Mouse (Mus musculus): ENCODE data around the gene Ifna7. TPM values are rescaled to one million over a fixed set of nuclear protein-coding genes. Genes with fewer than 3 reads are reported as not detected.
"Not testable (repeated sequence)": the region's sequence is repeated elsewhere in the genome, so short reads cannot be mapped to it uniquely, and the experiment has no call there.

Ifna7 gene
- polyA plus RNA-seq, 1 experiment from 2014 or later = not detected

DNA sequence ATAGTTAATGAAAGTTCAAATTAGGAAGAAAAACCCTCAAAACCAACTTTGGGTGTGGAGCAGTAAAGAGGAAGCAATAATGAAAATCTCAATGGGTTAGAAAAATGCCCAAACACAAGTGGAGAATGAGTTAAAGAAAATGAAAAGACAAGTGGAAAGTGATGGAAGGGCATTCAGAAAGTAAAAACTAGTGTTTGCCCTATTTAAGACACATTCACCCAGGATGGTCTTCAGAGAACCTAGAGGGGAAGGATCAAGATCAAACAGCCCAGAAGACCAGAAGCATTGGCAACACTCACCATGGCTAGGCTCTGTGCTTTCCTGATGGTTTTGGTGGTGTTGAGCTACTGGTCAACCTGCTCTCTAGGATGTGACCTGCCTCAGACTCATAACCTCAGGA lies 11.1 kb downstream of the Ifna7 start, which contains the start of gene Ifna6:
TSS of gene Ifna6 (plus strand) at position 301 of the 400 bp plus-strand sequence.
- H3K9me3 ChIP-seq (replicated peaks; ENCODE audit: control insufficient read depth, low read length); H3K4me2 ChIP-seq (ENCODE audit: low read depth, low read length); ATAC-seq (ENCODE audit: insufficient read depth, low FRiP score); H3K4me1 ChIP-seq (ENCODE audit: control insufficient read depth, insufficient read depth, low read length); H3K9ac ChIP-seq (ENCODE audit: low read length); H3K27ac ChIP-seq (ENCODE audit: low read length); H3K36me3 ChIP-seq (ENCODE audit: control insufficient read depth, insufficient read depth, low read length); H3K4me3 ChIP-seq (replicated peaks; ENCODE audit: low read length); H3K27me3 ChIP-seq (ENCODE audit: control insufficient read depth, insufficient read depth, low read length): not testable (repeated sequence)

DNA sequence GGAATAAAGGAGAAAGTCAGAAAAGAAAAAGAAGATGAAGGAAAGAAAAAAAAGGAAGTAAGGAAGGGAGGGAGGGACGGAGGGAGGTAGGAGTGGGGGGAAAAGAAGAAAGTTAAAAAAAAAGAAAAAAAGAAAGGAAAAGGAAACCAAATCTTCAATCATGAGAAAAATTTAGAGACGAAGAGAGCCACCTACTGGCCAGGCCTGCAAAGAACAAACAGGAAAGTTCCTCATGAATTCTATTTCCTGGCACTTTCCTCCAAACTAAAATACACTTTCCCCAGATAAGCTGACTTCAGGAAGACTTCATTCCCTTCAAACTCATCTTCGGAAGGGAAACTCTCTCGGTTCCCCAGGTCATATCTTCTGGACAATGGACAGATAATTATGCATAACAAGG lies 14.5 kb downstream of the Ifna7 start:
- ATAC-seq (ENCODE audit: insufficient read depth, low FRiP score) = no peak
- no peaks in the 10 kb centered on the region for H3K4me1 ChIP-seq (ENCODE audit: control insufficient read depth, insufficient read depth, low read length)
- H3K4me2 ChIP-seq (ENCODE audit: low read depth, low read length) = no peak overlapping the region
- H3K27ac ChIP-seq (ENCODE audit: low read length) = no peak overlapping the region
- WGBS = 27% methylated on average over 4 of the region's 4 CpGs
- no peaks in the 10 kb centered on the region for H3K36me3 ChIP-seq (ENCODE audit: control insufficient read depth, insufficient read depth, low read length)
- no peaks in the 10 kb centered on the region for H3K27me3 ChIP-seq (ENCODE audit: control insufficient read depth, insufficient read depth, low read length)
- no peaks in the 10 kb centered on the region for H3K9me3 ChIP-seq (replicated peaks; ENCODE audit: control insufficient read depth, low read length)
- H3K4me3 ChIP-seq (replicated peaks; ENCODE audit: low read length) = no peak overlapping the region
- no peak overlapping the region for H3K9ac ChIP-seq (ENCODE audit: low read length)

DNA sequence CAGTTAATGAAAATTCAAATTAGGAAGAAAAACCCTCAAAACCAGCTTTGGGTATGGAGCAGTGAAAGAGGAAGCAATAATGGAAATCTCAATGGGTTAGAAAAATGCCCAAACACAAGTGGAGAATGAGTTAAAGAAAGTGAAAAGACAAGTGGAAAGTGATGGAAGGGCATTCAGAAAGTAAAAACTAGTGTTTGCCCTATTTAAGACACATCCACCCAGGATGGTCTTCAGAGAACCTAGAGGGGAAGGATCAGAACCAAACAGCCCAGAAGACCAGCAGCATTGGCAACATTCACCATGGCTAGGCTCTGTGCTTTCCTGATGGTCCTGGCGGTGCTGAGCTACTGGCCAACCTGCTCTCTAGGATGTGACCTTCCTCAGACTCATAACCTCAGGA lies 19.2 kb downstream of the Ifna7 start, which contains the start of gene Ifna5:
TSS of gene Ifna5 (plus strand) at position 301 of the 400 bp plus-strand sequence.
- H3K4me3 ChIP-seq (replicated peaks; ENCODE audit: low read length); H3K4me1 ChIP-seq (ENCODE audit: control insufficient read depth, insufficient read depth, low read length); H3K9me3 ChIP-seq (replicated peaks; ENCODE audit: control insufficient read depth, low read length); H3K27ac ChIP-seq (ENCODE audit: low read length); ATAC-seq (ENCODE audit: insufficient read depth, low FRiP score); H3K27me3 ChIP-seq (ENCODE audit: control insufficient read depth, insufficient read depth, low read length); H3K4me2 ChIP-seq (ENCODE audit: low read depth, low read length); H3K36me3 ChIP-seq (ENCODE audit: control insufficient read depth, insufficient read depth, low read length); H3K9ac ChIP-seq (ENCODE audit: low read length): not testable (repeated sequence)
- 79% methylated on average over 1 of the region's 1 CpGs for WGBS

DNA sequence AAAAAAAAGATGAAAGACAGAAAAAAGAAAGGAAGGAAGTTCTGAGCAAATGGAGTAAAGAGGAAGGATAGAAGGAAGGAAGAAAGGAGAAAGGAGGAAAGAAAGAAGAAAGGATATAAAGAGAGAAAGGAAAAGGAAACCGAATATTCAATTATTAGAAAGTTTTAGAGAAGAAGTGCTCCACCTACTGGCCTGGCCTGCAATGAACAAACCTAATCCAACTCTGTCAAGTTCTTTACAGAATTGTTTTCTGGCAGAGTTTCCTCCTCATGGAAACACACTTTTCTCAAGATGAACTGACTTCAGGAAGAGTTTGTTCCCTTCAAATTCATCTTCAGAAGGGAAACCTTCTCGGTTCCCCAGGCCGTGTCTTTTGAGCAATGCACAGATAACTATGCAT lies 22.8 kb downstream of the Ifna7 start:
- H3K27ac ChIP-seq (ENCODE audit: low read length) = no peak overlapping the region
- no peaks in the 10 kb centered on the region for H3K4me1 ChIP-seq (ENCODE audit: control insufficient read depth, insufficient read depth, low read length)
- no peak for ATAC-seq (ENCODE audit: insufficient read depth, low FRiP score)
- 36% methylated on average over 3 of the region's 3 CpGs for WGBS
- H3K4me3 ChIP-seq (replicated peaks; ENCODE audit: low read length) = no peak overlapping the region
- H3K4me2 ChIP-seq (ENCODE audit: low read depth, low read length) = no peak overlapping the region
- no peak overlapping the region for H3K9ac ChIP-seq (ENCODE audit: low read length)
- H3K36me3 ChIP-seq (ENCODE audit: control insufficient read depth, insufficient read depth, low read length) = no peaks in the 10 kb centered on the region
- H3K27me3 ChIP-seq (ENCODE audit: control insufficient read depth, insufficient read depth, low read length) = no peaks in the 10 kb centered on the region
- no peaks in the 10 kb centered on the region for H3K9me3 ChIP-seq (replicated peaks; ENCODE audit: control insufficient read depth, low read length)

DNA sequence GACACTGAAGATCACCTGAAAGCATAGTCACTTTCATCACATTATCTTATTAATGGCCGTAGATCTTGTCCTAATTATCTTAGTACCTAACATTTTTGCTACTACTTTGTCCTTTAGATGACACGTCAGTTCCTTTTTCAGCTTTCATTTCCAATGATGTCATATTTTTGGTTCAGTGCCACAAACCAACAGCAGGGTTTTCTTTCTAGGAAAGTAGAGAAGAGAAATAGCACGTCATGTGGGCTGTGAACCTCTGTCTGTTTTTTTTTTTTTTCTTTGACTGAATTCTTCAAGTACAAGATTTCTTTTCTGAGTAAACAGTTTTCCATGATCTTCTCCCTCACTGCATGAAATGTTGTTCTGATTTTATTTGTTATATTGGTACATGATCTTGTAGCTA lies 24.0 kb downstream of the Ifna7 start:
- Histone ChIP-seq H3K9me3 (replicated peaks; ENCODE audit: control insufficient read depth, low read length) (no peaks in the 10 kb centered on the region), H3K27ac (ENCODE audit: low read length) (no peak overlapping the region), H3K4me3 (replicated peaks; ENCODE audit: low read length) (no peak overlapping the region), H3K9ac (ENCODE audit: low read length) (no peak overlapping the region), H3K27me3 (ENCODE audit: control insufficient read depth, insufficient read depth, low read length) (no peaks in the 10 kb centered on the region), H3K36me3 (ENCODE audit: control insufficient read depth, insufficient read depth, low read length) (no peaks in the 10 kb centered on the region), H3K4me2 (ENCODE audit: low read depth, low read length) (no peak overlapping the region), H3K4me1 (ENCODE audit: control insufficient read depth, insufficient read depth, low read length) (no peaks in the 10 kb centered on the region)
- 58% methylated on average over 3 of the region's 3 CpGs for WGBS
- no peak for ATAC-seq (ENCODE audit: insufficient read depth, low FRiP score)

DNA sequence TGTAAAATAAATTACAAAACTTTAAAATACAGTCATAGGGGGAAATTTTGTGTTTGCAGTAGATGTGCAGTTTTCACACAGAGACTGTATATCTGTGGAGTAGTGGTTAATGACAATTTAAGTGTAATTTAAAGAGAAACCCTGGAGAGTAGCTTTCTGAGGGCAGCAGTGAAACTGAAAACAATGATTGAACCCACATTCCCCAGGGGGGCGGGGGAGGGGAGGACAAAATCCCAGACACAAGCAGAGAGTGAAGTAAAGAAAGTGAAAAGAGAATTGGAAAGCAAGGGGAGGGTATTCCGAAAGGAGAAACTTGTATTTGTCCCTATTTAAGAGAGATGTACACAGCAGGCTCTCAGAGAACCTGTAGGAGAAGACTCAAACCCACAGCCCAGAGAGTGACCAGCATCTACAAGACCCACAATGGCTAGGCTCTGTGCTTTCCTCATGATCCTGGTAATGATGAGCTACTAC lies 25.4 kb downstream of the Ifna7 start, which contains the start of gene Ifna4:
TSS of gene Ifna4 (plus strand) at position 424 of the 474 bp plus-strand sequence.
- H3K36me3 ChIP-seq (ENCODE audit: control insufficient read depth, insufficient read depth, low read length) = no peaks in the 10 kb centered on the region
- no peak within 1 kb of the TSS for H3K9ac ChIP-seq (ENCODE audit: low read length)
- H3K4me1 ChIP-seq (ENCODE audit: control insufficient read depth, insufficient read depth, low read length) = no peaks in the 10 kb centered on the region
- no peak within 1 kb of the TSS for H3K4me3 ChIP-seq (replicated peaks; ENCODE audit: low read length)
- H3K4me2 ChIP-seq (ENCODE audit: low read depth, low read length) = no peak within 1 kb of the TSS
- no peak within 1 kb of the TSS for H3K27ac ChIP-seq (ENCODE audit: low read length)
- WGBS = 51% methylated on average over 2 of the region's 2 CpGs
- no peaks in the 10 kb centered on the region for H3K9me3 ChIP-seq (replicated peaks; ENCODE audit: control insufficient read depth, low read length)
- no peaks in the 10 kb centered on the region for H3K27me3 ChIP-seq (ENCODE audit: control insufficient read depth, insufficient read depth, low read length)
- no peak for ATAC-seq (ENCODE audit: insufficient read depth, low FRiP score)

DNA sequence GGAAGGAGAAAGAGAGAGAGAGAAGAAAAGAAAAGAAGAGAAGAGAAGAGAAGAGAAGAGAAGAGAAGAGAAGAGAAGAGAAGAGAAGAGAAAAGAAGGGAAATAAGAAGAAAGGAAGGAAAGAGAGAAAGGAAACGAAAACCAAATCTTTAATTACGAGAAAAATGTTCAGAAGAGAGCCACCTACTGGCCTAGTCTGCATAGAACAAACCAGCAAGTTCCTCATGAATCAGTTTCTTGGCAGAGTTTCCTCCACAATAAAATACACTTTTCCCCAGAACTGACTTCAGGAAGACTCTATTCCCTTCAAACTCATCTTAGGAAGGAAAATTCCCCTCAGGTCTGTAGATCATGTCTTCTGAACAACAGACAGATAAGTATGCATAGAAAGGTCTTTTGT lies 29.3 kb downstream of the Ifna7 start:
- H3K9me3 ChIP-seq (replicated peaks; ENCODE audit: control insufficient read depth, low read length) = no peaks in the 10 kb centered on the region
- H3K4me3 ChIP-seq (replicated peaks; ENCODE audit: low read length) = no peak overlapping the region
- 31% methylated on average over 2 of the region's 2 CpGs for WGBS
- ATAC-seq (ENCODE audit: insufficient read depth, low FRiP score) = no peak
- no peak overlapping the region for H3K4me2 ChIP-seq (ENCODE audit: low read depth, low read length)
- H3K9ac ChIP-seq (ENCODE audit: low read length) = no peak overlapping the region
- H3K4me1 ChIP-seq (ENCODE audit: control insufficient read depth, insufficient read depth, low read length) = no peaks in the 10 kb centered on the region
- no peaks in the 10 kb centered on the region for H3K36me3 ChIP-seq (ENCODE audit: control insufficient read depth, insufficient read depth, low read length)
- no peaks in the 10 kb centered on the region for H3K27me3 ChIP-seq (ENCODE audit: control insufficient read depth, insufficient read depth, low read length)
- no peak overlapping the region for H3K27ac ChIP-seq (ENCODE audit: low read length)

DNA sequence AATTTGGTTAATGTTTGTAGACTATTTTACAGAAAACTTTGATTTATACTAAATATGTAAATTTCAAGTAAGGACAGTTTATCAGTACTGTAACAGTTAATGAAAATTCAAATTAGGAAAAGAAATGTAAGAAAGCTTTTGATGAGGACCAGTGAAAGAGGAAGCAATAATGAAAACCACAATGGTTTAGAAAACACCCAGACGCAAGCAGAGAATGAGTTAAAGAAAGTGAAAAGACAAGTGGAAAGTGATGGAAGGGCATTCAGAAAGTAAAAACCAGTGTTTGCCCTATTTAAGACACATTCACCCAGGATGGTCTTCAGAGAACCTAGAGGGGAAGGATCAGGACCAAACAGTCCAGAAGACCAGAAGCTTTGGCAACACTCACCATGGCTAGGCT lies 33.7 kb downstream of the Ifna7 start, which contains the start of gene Ifna1:
TSS of gene Ifna1 (plus strand) at position 390 of the 400 bp plus-strand sequence.
- Histone ChIP-seq H3K9ac (ENCODE audit: low read length) (no peak within 1 kb of the TSS), H3K4me3 (replicated peaks; ENCODE audit: low read length) (no peak within 1 kb of the TSS), H3K4me1 (ENCODE audit: control insufficient read depth, insufficient read depth, low read length) (no peaks in the 10 kb centered on the region), H3K4me2 (ENCODE audit: low read depth, low read length) (no peak within 1 kb of the TSS), H3K27ac (ENCODE audit: low read length) (no peak within 1 kb of the TSS), H3K27me3 (ENCODE audit: control insufficient read depth, insufficient read depth, low read length) (no peaks in the 10 kb centered on the region), H3K9me3 (replicated peaks; ENCODE audit: control insufficient read depth, low read length) (no peaks in the 10 kb centered on the region), H3K36me3 (ENCODE audit: control insufficient read depth, insufficient read depth, low read length) (no peaks in the 10 kb centered on the region)
- ATAC-seq (ENCODE audit: insufficient read depth, low FRiP score) = no peak
- 87% methylated on average over 1 of the region's 1 CpGs for WGBS

DNA sequence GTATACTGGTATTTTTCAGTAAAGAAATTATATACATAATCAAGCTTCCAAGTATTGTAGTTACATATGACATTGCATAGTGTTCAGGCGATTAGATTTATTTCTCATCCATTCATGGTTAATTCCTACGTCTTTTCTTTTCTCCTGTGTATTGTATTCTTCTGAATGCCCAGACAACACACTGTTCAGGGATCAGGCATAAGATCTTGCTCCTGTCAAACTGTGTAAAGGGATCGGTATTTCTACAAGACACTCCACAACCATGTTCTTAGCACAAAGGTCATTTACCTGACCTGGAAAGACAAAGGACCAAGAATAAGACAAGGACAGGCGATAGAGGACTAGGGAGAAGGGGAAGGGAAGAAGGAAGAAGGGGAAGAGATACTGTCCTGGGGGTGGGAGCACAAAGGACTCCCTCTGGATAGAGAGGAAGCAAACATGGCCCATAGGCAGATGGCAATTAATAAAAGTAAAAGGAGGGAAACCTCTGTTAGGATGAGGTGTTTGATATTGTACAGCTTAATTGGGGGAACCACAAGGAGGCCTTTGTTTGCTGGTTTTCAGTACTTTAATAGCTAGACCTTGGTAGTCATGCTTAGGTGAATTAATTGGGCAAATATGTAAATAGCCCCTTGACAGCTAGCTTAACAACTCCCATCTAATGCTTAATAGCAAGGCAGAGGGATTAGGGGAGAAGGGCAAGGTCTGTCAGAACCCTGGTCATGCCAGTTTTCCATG lies 35.2 kb downstream of the Ifna7 start:
- no peaks in the 10 kb centered on the region for H3K36me3 ChIP-seq (ENCODE audit: control insufficient read depth, insufficient read depth, low read length)
- H3K4me3 ChIP-seq (replicated peaks; ENCODE audit: low read length) = no peak overlapping the region
- H3K9ac ChIP-seq (ENCODE audit: low read length) = no peak overlapping the region
- H3K9me3 ChIP-seq (replicated peaks; ENCODE audit: control insufficient read depth, low read length) = no peaks in the 10 kb centered on the region
- no peak for ATAC-seq (ENCODE audit: insufficient read depth, low FRiP score)
- no peak overlapping the region for H3K27ac ChIP-seq (ENCODE audit: low read length)
- no peaks in the 10 kb centered on the region for H3K27me3 ChIP-seq (ENCODE audit: control insufficient read depth, insufficient read depth, low read length)
- WGBS = 61% methylated on average over 4 of the region's 4 CpGs
- no peak overlapping the region for H3K4me2 ChIP-seq (ENCODE audit: low read depth, low read length)
- no peaks in the 10 kb centered on the region for H3K4me1 ChIP-seq (ENCODE audit: control insufficient read depth, insufficient read depth, low read length)

Data from stomach, embryonic 16.5 days (tissue).